Mouse (Mus musculus) fibroblast of lung, adult 2 months (primary cell): Measurements from ENCODE around the gene Jazf1.

Experiments used
- DNase-seq: peaks from one replicate; pipeline ENCODE4 v3.0.0-alpha.2; 2011; ENCODE audit warnings: low read depth

Jazf1 gene

DNA sequence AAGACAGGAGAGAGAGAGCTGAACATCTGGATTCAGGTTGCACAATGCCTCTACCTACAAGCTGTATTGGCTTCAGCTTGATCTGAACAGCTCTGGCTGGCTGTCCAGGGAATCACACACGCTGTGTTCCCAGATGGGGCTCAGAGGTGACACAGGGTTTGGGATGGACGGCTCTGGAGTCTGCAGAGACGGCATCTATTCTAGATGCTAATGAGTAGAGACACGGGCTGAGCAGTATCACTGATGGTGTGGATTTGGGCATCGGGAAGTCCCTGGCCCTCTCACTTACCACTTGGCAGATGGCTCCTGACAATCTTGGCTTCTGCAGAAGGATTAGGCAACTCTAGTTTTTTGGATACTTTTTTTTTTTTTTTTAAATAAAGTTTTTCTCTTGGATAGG is 161.6 kb downstream of the Jazf1 start:
- DNase-seq = no peak

DNA sequence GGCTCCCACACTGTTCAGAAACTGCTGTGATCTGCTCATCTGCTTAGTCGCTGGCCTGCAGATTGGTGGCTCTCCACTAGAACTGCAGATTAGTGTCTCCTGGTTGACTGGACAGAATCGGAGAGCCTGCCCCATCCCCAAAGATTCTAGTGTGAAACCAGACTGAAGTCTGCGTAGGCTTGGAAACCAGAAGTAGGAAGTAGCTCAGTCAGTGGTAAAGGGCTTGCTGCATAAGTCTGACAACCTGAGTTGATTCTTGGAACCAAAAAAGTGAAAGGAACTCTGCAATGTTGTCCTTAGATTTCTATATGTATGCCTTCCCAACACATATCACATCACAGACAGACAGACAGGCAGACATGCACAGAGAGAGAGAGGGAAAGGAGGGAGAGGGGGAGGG is 163.3 kb downstream of the Jazf1 start:
- DNase-seq = no peak

DNA sequence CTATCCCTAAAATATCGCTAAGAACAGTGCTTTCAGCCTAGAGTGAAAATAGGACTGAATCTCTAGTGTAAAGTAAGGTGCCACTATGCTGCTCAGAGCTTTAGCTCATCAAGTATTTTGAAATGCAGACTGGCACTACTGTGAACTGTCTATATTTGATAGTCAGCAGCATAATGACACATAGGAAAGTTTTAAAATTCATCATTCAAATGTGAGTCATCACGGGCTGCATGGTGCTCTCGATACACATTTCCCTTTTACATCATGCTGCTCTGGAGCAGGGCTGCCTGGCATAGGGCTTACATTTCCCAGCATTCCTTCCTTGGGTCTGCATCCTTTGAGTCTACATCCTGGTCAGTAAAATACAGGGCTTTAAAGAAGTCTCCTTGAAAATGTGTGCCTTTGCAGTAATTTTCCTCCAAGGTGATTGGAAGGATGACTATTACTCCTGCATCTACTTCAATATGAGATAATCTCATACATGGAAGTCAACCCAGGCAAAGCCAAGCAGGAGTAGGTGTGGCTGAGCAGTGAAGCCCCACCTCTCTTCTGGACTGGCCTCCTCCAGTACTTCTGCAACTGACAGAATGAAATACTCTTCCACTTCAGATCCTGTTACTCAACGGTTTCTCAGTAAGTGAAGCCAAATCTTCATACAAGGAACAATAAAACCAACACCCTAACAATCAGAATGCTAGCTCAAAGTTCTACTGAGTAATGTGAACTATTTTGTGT is 165.0 kb downstream of the Jazf1 start:
- DNase-seq = no peak

DNA sequence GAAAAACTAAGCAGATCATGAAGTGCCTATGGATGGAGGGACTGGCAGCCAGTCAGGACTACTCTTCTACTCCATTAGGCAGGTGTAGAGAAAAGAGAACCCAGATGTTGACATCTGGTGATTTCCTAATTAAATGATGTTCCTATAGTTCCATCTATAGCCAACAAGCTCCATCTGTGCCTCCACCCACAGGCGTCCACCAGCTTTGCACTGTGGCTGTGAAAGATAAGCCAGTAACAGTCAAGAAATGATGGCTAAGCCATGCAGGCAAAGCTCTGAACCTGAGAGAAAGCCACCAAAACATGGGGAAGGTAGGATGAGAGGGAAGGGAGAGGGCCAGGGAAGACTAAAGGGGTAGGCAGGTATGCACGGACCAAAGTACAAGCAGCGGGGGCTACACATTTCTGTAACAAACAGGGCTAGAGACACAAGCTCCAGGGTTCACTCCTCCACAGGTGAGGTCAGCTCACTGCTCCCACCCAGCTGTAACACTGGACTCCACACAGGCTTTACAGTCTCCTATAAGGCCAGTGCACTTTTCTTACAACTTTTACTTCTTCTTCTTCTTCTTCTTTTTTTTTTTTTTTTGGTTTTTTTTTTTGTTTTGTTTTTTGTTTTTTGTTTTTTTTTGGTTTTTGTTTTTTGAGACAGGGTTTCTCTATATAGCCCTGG is 168.7 kb downstream of the Jazf1 start:
- no peak for DNase-seq

DNA sequence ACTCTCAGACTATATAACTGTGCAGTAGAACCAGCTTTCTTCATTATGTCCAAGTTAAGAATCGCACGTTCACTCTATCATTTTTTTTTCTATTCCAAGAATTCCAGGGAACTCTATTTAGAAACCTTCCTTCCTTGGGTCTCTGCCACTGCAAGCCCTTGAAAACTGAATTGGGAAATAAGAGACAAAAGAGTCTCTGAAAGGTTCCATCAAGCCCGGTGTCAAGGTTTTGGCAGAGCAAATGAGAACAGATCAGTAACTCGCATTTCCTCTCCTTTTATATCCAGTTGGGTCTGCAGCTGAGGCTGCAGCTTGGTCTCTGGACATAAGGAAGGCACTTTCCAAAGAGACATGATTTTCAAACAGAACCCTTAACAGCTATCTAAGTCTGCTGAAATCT is 173.4 kb downstream of the Jazf1 start:
- DNase-seq = no peak

DNA sequence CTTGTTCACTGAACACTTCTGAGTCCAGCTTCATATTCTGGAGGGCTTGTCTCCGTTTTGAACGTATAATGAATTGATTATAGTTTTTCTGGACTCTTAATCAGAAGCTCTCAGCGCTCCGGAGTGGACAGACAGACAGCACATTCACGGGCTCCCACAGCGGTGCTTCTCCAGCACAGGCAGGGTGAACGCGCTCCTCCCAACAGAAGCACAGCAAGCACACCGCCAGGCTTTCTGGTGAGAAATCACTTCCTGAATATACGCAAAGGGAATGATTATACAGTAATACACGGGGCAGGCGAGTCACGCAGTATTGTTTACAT is 174.0 kb downstream of the Jazf1 start:
- DNase-seq = no peak

DNA sequence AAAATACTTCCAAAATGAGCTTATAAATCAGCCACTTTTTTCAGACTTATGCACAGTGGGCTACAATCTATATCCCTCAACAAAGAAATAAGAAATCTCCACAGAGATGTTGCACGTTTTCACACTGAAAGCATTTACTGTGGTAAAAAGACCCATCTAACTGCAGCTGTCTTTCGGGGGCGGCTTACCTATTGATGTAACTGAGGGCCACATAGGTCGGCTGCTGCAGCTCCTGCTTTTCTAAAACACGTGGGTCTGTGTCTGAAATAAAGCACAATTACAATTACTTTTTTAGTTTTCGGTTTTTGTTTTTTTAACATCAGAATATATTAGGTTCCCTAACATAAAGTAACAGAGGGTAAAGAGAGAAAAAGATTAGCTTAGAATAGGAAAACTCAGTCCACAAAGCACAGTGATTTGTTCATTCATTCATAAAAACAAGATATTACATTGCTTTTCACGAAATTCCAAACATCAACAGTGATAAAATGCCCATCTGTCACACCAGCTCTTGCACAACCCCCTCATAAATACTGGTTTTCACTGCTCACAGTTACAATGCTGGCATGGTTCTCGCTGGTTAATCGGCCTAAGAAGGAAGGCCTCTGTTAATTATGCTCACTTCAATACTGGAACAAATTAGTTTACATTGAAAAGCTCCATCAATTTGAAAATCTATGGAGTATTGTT is 174.5 kb downstream of the Jazf1 start:
- DNase-seq = no peak

DNA sequence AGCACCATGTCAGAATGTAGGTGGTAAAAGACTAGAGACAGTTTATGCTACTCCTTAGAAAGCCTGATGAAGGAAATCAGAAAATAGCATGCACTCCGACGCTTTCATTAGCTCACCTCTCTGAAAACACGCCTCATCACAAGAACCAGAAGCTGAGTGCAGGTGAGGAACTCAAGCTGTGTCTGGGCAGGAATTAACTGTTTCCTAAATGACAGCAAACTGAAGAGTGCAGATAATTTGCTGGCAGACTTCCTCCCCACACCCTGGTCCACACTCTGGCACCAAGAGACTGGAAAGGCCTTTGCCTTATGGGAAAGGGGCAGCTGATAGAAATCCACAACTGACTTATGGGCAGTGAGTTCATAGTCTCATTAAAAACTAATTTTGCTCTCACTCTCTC is 175.5 kb downstream of the Jazf1 start:
- no peak for DNase-seq

DNA sequence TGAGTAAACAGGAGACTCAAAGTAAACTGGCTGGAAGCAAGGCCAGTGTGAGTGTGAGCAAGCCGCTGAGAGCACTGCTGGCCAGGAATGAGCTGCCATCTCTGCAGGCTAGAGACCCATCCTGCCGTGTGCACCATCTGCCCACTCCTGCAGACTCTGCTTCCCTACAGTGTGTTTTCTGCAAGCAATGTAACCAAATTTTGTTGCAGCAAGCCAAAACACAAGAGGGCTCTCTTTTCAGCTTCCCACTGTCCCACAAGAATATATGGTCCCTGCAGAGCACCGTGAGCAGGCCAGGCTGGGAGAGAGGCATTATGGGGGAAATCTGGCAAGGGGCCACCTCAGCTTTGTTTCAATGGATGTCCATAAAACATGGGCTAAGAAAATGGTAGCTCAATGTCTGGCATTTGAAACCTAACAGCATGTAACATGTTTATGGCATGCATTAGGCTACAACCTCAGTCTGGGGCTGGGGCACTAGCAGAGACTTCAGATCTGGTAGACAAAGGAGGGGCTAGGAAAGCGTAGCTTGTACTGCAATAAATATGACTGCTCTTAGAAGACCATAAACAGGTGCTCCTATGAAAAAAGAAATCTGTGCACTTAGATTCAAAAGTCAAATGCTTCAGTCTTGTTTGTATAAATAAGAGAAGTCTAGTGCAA is 180.8 kb downstream of the Jazf1 start:
- no peak for DNase-seq

DNA sequence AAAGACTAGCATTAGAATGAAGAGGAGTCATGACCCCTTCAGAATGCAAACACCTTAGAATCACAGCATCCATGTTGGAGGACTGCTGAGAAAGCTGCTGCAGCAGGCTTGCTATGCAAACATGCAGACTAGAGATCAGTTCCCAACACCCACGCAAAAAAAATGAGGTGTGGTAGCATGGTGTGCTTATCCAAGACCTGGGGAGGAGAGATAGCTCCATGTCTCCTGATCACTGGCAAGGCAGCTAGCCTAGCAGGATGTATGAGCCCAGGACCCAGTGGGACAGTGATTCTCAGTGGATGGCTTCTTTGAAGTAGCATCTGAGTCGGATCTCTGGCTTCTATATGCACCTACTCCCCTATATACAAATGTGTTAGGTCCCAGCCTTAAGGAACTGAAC is 184.7 kb downstream of the Jazf1 start:
- DNase-seq = no peak

DNA sequence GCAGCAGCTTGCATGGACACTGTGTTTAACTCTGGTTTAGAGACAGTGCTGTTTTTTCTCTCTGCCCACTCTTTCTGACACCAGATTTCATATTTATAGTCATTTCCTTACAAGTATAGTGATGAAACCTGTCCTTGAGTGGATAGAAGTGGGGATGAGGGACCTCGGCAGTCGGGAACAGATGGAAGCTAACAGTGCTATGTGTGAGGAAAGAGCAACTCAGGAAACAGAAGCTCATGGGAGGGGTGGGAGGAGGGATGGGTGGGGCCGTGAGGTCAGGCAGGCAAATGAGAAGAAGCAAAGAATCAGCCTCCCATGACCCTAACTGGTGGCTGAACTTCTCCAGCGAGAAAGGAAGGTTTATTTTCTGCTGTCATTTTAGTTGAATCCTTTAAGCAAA is 191.3 kb downstream of the Jazf1 start:
- no peak for DNase-seq

DNA sequence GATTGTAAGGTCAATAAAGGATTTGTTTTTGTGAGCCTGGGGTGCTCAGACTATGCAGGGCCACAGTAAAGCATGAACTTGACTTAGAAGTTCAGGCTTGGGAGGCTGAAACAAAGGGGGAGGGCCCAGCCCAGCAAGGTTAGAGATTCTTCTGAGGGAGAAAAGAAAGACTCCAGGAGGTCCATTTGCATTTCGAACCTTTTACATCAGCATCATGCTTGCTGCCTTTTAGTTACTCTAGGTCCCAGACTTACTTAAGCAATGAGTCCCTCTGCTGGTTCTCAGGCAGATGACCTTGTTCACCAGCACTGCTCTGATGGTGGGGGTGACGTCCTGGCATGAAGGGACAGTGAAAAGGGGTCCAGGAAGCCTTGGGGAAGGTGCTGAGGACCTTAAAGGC is 197.1 kb downstream of the Jazf1 start:
- DNase-seq = no peak

DNA sequence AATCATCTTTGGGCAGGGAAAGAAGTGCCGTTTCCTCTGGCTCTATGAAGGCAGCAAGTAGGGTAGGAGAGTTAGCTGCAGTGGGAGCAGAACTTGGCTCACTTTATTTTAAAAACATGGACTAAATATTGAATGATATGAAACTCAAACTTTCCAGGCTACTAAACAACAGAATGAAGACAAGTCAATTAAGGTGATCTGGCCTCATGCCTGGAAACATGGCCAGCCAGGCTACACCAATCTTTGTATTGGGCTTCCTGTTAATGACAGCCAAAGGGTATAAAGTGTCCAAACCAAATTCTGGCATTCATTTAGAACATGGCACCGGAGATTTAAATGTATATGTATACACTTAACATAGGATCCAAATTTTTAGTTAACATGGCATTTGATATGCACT is 199.2 kb downstream of the Jazf1 start:
- no peak for DNase-seq

DNA sequence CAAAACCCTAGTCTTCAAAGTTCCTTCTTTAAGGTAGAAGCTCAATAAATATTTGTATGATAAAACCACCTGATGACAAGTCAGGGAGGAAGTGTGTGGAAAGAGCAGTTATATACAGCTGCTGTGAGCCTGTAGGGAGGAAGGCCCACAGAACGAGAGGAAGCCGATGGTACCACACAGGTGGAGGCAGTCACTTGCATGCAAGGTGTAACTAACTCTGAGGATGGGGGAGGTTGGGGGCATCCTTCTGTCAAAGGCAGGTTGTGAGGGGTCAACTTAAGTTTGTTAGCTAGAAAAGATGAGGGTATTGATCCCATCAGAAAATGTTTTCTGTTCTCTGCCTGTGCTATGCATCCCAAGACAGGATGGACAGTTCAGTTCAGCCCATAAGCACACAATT is 200.1 kb downstream of the Jazf1 start:
- no peak for DNase-seq

DNA sequence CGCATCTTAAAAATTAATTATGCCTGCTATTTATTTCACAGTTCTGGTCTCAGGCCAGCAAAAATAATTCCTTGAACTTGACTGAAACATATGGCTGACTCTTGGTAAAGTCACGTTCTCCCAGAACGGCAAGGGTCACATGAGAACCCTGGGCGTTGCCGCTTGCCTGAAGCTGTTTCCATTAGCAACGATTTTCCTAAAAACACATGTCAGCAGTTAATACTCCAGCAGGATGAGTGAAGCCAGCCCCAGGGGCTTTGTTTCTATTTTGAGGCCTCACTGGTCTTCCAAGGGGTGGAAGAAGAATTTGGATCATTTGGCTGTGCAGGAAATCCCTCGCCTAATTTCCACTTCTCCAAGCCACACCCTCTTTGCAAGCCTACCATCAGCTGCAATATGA is 206.5 kb downstream of the Jazf1 start:
- DNase-seq = no peak

DNA sequence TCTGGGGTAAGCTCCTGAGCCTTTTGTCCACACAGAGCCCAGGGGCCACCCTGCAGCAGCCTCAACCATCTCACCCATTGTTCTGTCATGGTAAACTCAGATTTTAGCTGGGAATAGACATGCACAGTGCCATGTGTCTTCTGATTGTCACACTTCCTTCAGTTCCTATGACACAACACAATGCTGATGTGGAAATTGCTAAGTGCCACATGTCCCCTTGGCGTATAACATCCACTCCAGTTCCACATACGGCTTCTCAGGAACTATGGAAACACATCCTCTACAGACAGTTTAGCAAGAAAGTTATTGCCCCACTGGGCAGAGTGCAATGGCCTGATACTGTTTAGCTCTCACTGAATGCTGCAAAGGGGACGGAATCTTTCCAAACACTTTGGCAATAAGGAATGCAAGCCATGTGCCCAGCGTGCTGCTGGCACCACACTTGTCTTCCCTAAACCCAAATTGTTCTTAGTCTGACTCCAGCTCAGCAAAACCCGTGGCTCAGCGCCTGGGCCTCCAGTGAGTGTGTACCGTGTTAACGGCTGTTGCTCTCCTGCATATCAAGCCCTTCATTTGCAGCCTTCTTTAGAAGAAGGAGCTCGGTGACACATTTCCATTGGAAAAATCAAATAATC is 207.1 kb downstream of the Jazf1 start:
- peak; percentile 70 for DNase-seq

DNA sequence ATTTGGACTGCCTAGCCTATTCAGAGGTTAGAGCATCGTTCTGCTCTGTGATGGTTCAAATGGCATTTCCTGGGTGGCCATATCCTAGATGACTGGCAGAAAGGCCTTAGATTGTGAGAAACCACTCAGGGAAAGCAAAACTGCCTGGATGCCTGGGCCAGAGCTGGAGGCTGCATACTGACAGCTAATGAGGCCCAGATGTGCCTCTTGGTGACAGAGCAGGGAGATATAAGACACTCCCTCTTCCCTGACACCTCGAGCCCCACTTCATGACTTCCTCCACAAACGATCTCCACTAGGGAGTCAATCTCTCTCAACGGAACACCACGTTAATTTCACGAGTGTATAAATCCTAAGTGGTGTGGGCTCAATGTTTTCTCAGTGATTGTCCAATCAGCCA is 207.7 kb downstream of the Jazf1 start:
- no peak for DNase-seq

DNA sequence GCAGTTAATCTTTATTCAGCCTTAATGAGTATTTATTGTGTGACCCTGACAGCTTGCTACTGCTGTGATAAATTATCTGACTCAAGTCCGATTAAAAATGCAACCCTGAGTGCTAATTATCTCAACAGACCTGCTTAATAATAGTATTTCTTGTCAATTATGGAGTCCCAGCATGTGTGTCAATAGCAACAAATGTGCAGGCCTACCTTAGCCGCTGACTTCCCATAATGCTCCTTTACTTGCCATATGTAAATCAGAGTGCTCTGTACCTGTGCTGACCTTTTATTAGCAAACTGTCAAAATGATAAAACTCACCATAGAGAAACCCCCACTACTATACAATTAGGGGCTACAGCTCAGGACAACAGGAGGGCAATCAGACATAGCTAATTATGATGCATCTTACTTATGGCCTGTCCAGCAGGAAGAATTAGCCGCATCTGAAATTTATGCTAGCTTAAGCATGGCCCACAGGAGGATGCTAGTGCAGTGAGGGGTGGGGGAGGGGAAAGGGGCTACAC is 209.5 kb downstream of the Jazf1 start:
- DNase-seq = no peak

DNA sequence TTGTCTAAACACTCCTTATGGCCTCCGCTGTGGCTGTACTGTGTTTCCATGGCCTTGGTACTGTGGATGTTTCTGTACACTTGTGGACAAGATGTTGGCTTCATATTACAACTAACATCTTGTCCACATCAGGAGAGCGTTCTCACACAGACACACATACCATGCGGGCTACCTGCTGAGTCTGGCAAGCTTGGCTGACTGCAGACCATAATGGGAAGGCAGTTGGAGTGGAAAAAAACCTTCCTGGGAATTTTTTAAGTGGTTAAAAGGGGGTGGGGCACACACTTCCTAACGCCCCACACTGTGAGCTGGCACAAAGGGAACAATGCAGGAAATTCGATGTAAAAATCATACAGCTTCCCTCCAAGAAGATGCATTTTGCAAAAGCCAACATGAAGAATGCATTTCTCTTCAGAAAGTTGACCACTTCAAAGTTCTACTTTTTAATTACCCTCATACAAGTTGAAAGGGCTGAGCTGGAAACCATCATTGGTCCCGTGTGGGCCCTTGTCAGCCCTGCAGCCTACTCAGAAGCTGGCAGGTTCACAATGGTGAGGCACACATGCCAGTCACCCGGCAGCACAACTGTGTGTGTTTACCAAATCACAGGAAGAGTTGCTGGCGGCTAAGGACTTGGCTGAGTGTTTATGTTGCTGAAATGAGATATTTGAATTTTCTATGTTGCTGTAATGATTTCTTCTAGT is 215.9 kb downstream of the Jazf1 start:
- no peak for DNase-seq

DNA sequence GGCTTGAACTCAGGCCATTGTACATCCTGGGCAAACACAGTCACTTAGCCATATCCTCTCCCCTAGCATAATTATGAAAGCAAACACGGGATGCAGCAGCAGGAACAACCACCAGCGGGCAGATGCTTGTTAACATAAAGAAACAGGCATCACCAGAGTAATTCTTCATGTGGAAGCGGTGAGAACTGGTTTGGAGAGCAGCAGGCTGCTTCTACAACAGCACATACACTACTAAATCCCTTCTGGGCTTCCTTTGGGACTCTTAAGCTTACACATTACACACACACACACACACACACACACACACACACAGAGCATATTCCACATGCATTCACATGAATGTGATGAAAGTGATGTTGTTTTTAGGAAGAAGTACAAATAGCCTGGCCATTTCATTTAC is 216.5 kb downstream of the Jazf1 start:
- DNase-seq = no peak

DNA sequence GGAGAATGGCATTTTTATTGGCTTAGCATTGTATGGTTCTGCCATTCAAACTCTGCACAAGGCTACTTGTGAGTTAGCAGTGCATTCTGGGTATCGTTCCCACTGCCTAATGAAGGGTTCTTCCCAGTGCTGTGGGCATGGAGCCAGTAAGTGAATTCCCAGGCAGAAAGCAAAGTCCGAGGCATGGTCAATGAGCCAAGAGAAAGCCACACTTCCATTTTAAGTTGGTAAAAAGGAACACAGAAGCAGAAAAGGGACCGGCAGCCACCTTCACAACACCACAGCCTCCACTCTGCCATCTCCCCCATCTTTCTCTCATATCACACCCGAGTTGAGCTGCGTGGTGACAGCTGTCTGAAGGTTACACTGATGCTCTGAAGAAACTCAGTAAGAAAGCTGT is 217.4 kb downstream of the Jazf1 start:
- DNase-seq = no peak

DNA sequence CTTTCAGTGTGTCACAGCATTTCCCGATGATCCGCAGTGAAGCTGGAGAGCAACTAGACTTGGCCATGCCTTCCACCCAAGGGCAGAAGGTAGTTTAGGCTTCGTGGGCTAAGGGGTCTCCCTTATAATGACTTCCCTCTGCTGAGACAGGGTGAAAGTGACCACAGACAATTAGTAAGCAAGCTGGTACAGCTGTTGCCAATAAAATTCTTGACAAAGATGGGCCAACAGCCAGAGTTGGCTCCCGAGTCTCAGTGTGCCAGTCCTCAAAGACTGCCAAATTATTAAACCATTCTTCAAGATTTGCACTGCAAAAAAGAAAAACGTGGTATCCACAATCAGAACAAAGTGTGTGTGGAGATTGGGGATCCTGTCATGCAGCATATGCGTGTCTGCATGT is 220.2 kb downstream of the Jazf1 start:
- no peak for DNase-seq
